Mouse (Mus musculus): Measurements from ENCODE around the gene 2010111I01Rik.

- TF ChIP-seq CTCF (IDR thresholded peaks at IDR 0.05; ENCODE audit: control insufficient read depth, insufficient read depth, insufficient replicate concordance, low read depth, low read length) = no peak
- no peak for TF ChIP-seq POLR2A (IDR thresholded peaks at IDR 0.05; ENCODE audit: control insufficient read depth, low read depth, low read length)
Observed at GRCm38 (mm10) chr13:63322756-63323155, 358.1 kb downstream of the 2010111I01Rik start.
